Mouse (Mus musculus) left cerebral cortex, postnatal 10 days (tissue): Measurements from ENCODE around the gene Ano9. TPM values are rescaled to one million over a fixed set of nuclear protein-coding genes. Genes with fewer than 3 reads are reported as not detected.

Experiments used
- DNase-seq, 2 experiments: peaks; one replicate each; pipeline ENCODE4 v3.0.0; 2021 to 2022; ENCODE audit warnings: low spot score in 2 of 2, mixed read lengths in 1 of 2; ENCODE audit errors: extremely low spot score in 1 of 2
- intact Hi-C: fragments of 180-260 bp; cut with DNase I; formaldehyde crosslinking; loops from one replicate; pipeline ENCODE4 v1.15.1; 2025
- total RNA-seq, 2 experiments: library from RNA; stranded (reverse); gene quantifications; 2 replicates each; pipeline ENCODE4 v1.2.3; 2021

Ano9 gene
- total RNA-seq, result not detected

DNA sequence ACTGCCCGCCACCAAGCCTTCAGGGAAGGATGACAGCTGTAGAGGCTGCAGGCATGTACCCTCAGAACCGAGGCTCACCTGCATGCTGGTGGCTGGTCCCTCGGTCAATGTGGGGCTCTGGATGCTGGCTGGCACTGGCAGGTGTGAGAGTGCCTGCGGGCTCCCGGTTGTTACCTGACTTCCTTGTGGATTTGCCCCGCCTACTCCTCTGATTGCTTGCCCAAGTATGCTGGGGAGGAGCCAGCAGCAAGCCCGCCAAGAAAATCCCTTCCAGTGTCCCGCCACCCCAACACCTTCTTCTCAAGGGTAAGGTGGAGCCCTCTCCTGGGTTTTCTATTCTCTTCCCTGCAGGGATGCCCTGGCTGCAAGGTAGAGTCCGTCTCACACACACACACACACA lies at the start of gene Ano9:
Ano9 (minus strand) TSS at position 171 of the 400 bp plus-strand sequence.
- DNase-seq, result no peak
- intact Hi-C loops, result no loop called here

DNA sequence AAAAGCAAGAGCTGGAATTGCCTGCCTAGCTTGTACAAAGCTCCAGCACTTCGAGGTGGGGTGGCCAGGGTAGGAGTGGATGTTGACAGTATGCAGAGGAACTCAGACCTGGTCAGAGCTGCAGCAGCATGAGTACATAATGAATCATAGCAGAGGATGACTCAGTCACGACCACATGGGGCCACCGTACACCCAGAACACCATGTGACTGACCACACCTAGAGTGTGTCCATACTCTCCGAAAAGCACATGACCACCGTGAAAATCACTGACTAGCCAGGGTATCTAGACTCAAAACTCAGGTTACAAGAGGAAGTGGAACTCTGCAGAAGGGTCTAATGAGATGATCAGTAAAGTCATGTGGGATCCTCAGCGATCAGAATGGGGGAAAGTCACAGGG lies 47.2 kb upstream of the Ano9 start:
- intact Hi-C loops, result no loop called here

DNA sequence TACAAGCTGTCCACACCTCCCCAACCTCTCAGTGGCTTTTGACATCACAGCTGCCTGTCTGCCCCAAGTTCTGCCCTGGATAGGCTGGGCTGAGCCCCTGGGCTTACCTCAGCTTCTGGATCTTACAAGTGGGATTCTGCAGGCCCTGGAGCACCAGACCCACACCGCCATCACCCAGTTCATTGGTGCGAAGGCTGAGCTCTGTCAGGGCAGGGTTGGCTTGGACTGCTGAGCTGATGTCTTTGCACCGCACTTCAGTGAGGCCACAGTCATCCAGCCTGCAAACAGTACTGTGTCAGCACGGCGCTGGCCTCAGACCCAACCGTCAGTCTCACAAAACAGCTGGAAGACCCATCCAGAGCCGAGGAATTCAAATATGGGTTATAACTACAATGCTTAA lies 46.8 kb upstream of the Ano9 start:
- no peak for DNase-seq
- intact Hi-C loops, result no loop called here

More for the DNA sequence above, 47.2 kb upstream of the Ano9 start:
- no peak for DNase-seq

DNA sequence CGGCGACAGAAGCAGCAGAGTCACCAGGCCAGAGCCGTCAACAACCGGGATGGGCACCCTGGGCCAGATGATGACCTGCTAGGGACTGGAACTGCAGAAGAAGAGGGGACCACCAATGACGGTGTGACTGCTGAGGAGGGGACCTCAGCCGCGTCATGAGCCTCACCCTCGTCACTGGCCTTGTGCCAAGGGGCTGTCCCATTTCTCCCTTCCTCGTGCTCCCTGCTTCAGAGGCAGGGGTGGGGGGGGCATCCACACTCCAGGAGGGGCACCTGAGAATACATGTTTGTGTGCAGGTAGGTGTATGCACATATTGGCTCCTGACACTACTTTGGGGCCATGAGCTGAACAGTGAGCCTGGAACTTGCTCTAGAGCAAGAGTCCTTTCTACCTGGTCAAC lies 37.8 kb upstream of the Ano9 start:
- intact Hi-C loops, result no loop called here
- no peak for DNase-seq

DNA sequence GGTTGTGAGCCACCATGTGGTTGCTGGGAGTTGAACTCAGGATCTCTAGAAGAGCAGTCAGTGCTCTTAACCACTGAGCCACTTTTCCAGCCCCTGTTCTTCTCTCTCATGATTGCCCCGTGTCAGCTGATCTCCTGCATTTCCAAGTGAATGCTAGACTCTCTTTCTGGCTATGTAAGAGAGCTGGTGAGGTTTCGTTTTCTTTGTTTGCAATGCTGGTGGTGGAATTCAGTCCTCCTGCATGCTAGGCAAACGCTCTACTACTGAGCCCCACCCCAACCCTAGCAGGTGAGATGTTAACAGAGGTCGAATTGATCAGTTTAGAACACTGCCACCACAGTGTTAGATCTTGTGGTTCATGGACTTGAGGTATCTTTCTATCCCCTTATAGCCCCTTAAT lies 31.0 kb upstream of the Ano9 start:
- no peak for DNase-seq
- intact Hi-C loops, result no loop called here

DNA sequence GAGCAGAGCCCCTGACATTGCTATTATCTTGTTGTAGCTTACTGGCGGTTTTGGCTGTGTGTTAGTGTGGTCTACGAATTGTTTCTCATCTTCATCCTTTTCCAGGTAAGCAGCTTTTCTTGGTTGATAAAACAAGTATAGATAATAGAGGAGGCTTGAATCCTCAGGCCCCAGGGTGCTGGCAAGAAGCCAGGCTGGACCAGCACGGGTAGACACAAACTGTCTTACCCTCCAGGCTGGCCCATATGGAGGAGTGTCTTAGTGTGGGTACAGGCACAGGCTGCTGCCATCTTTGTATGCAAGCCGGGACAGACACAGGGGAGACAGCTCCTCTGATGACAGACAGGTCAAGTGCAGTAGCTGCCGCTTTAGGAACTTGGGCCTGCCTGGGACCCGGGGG lies 29.4 kb upstream of the Ano9 start:
- intact Hi-C loops, result no loop called here
- no peak for DNase-seq

DNA sequence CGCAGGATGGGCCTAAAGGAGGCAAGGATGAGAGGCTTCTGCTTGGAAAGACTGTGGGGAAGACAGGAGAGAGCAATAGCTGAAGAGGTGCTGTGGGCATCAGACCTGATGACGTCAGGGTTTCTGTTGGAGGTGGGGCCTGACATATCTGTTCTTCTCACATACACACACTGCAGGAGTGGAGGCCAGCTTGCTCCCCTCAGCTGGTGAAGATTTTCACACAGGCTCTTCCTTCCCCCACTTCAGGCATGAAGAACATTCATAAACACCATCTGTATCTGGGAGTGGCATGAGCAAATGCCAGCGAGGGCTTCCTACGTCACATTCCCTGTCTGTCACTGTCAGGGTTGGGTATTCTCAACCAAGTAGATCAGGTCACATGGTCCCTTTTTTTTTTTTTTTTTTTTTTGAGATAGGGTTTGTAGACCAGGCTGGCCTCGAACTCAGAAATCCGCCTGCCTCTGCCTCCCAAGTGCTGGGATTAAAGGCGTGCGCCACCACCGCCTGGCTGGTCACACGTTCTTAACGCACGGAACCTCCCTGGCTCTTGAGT lies 28.5 kb upstream of the Ano9 start:
- DNase-seq, result no peak
- intact Hi-C loops, result no loop called here

DNA sequence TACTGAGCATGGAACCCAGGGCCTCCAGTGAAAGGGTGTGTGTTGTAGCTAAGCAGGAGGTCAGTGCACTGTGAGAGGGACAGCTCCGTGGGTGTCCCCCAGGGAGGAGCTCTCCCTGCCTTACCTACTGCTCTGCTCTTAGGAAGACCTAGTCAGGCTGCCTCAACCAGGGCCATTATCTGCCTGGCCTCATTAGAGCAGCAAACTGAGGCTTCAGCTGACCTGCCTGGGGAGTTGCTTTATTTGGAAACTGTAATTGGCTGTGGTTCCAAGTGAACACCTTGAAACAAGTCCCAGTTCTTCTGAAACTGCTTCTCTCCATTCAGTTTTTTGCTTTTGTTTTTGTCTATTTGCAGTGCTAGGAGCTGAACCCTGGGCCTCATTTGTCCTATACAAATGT lies 27.8 kb upstream of the Ano9 start:
- intact Hi-C loops, result no loop called here
- no peak for DNase-seq

DNA sequence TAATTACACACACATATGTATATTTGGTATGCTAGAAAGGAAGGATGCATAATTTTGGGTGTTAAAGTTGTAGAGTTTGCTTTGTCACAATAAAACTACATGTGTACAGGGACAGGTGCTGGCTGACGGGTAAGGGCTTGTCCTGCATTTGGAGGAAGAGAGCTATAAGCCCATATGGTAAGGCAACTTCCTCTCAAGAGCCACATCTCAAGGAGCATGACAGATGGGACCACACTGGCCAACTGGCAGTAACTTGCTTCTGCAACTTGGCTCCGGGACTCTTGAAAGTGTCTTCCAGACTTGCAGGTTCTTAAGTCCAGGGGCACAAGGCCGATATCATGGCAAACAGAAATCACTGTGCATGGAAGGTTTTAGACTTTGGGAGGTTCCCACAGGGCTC lies 27.0 kb upstream of the Ano9 start:
- intact Hi-C loops, result no loop called here
- DNase-seq, result no peak

DNA sequence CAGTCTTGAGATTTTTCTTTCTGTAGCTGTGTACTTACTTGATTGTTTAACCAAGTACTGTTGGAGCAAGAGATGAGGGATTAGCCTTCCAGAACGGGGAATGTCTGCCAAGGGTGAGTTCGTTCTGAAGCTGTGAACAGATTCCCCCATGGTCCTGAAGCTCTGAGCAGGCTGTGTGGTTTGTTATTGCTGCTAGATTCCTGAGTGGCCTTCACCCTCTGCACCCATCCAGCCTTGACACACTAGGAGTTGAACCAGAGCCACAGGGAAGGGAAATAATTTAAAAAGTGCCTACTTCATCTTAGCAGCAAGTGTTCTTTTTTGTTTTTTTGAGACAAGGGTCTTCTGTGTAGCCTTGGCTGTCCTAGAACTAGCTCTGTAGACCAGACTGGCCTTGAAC lies 26.3 kb upstream of the Ano9 start:
- intact Hi-C loops, result no loop called here
- DNase-seq, result no peak

DNA sequence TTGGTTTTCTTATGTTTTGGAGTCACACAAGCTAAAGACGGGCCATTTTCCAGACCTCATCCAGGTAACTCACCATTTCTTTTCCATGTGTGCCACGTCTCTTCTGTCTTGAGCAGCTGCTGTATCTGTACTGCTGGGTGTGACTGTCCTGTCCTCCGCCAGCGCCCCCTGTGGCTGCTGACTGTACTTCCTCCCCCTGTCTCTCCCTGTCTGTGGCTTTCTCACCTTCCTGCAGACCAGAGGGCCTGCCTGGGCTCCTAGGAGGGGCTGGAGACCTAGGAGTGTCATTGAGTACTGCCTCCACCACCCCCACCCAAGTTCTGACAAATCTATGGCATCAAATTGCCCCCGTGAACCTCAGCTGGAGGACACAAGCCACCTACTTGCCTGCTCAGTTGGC lies 25.5 kb upstream of the Ano9 start:
- intact Hi-C loops, result no loop called here
- peak in 1 of 2 experiments; percentile 60 for DNase-seq

DNA sequence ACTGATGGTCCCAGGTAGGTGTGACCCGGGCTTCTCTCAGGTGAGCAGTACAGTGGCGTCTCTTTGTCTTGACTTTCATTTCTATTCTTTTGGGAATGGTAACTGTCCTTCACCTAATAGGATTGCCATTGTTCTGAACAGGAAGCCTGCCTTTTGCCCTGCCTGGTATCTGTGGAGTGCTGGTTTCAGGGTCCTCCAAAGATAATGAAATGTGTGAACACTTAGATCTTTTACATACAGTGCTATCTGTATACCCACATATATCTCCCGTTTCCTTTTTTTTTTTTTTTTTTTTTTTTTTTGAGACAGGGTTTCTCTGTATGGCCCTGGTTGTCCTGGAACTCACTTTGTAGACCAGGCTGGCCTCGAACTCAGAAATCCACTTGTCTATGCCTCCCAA lies 23.7 kb upstream of the Ano9 start:
- no peak for DNase-seq
- intact Hi-C loops, result no loop called here

DNA sequence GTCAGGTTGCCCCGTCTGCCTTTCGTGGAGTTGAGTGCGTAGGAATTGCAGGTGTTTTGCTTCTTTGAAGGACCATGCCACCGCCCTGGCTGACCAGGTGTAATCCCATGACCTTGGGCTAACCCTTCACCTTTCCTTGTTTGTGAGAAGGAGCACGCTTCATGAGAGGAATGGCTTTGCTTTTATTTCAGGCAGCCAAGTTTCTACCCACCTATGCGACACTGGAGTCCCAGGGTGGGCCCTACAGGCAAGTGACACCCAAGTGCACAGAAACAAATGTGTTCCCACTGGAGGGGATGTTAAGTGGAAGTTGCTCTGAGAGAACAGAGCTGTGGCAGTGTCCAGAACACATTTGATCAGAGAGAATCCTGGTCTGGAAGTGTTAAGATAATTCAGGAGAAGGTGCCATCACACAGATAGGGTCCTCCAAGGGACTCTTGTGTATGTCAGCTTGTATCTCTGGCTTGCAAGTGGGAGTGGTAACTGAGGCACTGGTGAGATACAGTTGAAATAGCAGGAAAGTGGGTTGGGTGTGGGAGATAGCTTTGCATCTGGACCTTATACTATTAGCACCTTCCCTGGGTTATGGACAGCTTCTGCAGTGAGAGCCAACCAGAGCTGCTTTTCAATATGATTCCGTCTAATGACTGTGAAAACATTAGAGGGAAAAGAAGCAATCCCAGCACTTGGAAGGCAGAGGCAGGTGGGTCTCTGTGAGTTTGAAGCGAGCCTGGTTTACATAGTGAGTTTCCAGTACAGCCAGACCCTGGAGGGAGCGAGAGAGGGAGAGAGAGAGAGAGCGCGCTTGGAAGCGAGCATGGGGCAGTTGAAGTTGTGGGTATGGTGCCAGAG lies 14.5 kb upstream of the Ano9 start:
- intact Hi-C loops, result loop anchor here (5.0 kb wide), 1 partner anchor 40 kb away; the partner anchor contains the start of gene Rnh1
- DNase-seq, result no peak

DNA sequence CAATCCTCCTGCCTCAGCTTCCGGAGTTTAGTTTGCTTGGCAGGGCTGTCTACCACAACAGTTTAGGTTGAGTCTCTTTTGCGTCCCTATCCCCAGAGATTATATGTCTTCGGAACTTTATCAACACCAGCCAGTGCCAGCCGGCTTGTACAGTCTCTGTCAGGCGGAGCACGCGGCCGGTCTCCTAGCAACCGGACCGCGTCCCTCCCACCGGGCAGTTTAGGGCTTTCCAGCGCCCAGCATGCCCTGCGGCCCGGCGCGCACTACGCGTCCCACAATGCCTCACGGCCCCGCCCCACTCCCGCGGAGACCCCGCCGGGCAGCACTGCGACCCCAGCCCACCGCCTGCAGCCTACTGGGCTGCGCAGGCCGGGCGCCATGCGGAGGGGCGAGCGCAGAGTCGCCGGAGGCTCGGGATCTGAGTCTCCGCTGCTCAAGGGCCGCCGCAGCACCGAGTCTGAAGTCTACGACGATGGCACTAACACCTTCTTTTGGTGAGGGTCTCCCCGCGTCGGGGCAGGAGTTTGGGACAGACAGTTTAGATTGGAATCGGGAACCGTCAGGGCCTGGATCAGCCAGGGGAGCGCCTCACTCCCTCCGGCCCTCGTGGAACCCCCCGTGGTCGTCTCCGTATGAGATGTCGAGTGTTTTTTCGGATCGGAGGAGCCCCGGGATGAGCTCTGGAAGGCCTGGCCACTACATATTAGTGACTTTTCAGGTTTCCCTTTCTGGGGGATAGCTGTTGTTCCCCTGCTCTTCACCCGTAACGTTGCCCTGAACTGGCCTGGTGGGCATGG lies 13.6 kb upstream of the Ano9 start:
- intact Hi-C loops, result loop anchor here (5.0 kb wide), 1 partner anchor 41 kb away; the partner anchor contains the start of gene Rnh1
- DNase-seq, result peak; percentile 87 to 94

DNA sequence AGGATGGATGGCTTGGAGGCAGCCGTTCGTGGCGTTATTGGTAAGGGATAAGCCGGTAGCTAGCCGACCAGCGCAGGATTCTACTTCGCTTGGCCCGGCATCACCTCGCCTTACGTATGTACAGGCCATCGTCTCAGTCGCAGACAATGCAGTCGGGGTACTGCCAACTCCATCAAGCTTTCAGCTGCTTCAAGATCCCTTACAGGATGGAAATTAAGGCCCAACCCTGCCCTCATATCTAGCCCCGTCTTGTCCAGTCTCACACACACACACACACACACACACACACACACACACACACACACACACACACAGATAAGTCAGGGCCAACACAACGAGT lies 5.9 kb upstream of the Ano9 start:
- intact Hi-C loops, result no loop called here
- DNase-seq, result no peak

DNA sequence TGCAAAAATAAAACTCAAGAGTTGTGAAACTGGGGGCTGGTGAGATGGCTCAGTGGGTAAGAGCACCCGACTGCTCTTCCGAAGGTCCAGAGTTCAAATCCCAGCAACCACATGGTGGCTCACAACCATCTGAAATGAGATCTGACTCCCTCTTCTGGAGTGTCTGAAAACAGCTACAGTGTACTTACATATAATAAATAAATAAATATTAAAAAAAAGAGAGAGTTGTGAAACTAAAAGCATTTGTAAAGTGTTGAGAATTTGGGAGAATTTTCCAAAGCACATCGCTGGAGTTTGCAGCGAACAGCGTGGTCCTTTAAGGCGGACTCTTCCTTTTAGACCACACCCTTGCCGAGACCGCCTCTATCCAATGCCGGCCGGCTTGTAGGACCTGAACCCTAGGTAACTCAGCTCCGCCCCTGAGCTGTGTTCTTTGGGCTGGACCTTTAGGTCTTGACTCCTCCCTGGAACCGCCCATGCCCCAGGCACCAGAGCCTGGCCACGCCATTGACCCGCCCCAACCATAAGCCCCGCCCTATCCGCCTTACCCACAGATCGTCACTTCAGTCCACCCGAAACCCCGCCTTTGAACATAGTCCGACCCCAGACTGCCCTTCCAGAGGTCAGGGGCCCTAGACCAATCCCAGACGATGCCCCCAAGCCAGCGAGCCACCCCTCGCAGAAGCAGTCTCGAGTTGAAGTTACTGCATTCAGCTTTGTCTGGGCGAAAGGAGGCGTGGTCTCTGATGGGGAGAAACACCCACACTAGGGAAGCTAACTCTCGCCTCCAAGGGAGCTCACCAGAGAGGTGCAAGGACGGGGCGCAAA lies 5.3 kb upstream of the Ano9 start:
- intact Hi-C loops, result no loop called here
- DNase-seq, result peak; percentile 84 to 96

DNA sequence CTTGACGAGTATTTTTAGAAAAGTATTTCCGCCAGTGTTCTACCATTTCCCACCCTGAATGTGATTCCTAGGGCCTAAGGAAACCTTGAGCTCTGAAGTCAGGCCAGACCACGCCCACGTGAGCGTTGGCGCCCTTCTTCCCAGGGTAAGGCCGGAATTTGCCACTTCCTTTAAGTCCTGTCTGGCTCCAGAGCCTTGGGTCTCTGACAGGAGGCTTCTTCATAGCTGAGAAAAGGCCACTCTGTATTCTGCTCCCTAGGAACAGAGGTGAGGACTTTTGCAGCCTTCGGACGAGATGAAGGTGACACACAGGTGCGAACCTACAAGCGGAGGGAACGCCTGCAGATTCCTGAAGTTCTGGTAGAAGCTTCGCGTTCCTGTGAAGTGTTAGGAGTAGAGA lies 4.6 kb upstream of the Ano9 start, which contains the start of gene Ptdss2:
Ptdss2 (plus strand) TSS at position 138 of the 400 bp plus-strand sequence.
- intact Hi-C loops, result no loop called here
- DNase-seq, result peak in 1 of 2 experiments; percentile 78

DNA sequence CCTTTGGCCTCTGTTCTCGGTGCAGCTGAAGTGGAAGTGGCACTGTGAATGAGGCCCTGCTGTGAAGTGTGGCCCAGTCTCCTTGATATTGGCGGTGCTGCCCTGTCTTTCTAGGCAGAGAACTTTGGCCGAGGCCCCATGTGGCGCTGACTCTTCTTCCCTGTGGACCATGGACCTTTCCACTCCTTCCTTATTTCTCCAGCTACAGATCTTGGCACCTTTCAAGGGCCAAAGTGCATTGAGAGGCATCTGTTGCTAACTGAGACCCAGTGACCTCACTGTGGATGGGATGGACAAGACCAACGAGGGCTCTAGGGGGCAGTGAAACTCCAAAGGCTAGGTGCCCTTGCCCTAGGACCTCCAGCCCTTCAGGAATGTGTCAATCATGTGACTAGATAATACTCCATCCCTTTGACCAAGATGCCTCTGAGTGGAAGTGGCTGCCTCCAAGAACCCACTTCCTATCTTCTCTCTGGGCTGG lies 3.5 kb upstream of the Ano9 start:
- intact Hi-C loops, result no loop called here
- DNase-seq, result no peak

DNA sequence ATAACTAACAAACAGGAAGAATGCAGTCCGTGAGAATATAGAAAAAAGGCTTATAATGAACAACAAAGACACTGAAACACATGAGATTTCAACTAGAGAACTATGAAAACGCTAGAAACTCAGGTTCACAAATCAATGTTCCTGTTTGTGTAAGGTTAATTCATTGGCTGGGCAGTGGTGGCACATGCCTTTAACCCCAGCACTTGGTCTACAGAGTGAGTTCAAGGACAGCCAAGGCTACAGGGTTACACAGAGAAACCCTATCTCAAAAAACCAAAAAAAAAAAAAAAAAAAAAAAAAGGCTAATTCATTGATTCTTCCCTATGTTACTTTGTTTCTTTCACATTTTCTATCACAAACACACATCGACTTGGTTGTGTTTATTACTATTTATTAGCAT lies 3.0 kb upstream of the Ano9 start:
- intact Hi-C loops, result no loop called here
- DNase-seq, result no peak
